Mouse (Mus musculus): ENCODE measurements around the gene 1110025L11Rik. TPM values are rescaled to one million over a fixed set of nuclear protein-coding genes. Genes with fewer than 3 reads are reported as not detected.
"Not testable (repeated sequence)": the region's sequence is repeated elsewhere in the genome, so short reads cannot be mapped to it uniquely, and the experiment has no call there.

1110025L11Rik gene
- polyA plus RNA-seq (2014; fragmentation: Nextera tagmentation; extraction: Ambion mirVana), result not detected in 2 replicates

GRCm38 (mm10) chr16:89063902-89064301 is at the start of gene 1110025L11Rik:
1110025L11Rik (minus strand) TSS chr16:89064002.
- not testable (repeated sequence) for ATAC-seq (ENCODE audit: insufficient number of reproducible peaks, low FRiP score, low TSS enrichment, low read depth); H3K27me3 ChIP-seq (ENCODE audit: control insufficient read depth, insufficient read depth, low read length); H3K4me1 ChIP-seq (ENCODE audit: control insufficient read depth, insufficient read depth, low read length); DNase-seq (ENCODE audit: low spot score); H3K4me2 ChIP-seq (ENCODE audit: low read depth, severe bottlenecking); H3K9me3 ChIP-seq (ENCODE audit: control insufficient read depth, low read length); H3K27ac ChIP-seq (replicated peaks; ENCODE audit: low read depth, low read length); H3K36me3 ChIP-seq (ENCODE audit: control insufficient read depth, insufficient read depth, low read length); H3K4me3 ChIP-seq (ENCODE audit: low read depth, low read length); H3K9ac ChIP-seq (ENCODE audit: low read length)
- WGBS, result no CpG with 5 or more reads among the region's 2 CpGs

GRCm38 (mm10) chr16:89071041-89071440 is 7.2 kb upstream of the 1110025L11Rik start:
- not testable (repeated sequence) for H3K36me3 ChIP-seq (ENCODE audit: control insufficient read depth, insufficient read depth, low read length); H3K4me1 ChIP-seq (ENCODE audit: control insufficient read depth, insufficient read depth, low read length); H3K9ac ChIP-seq (ENCODE audit: low read length); H3K27ac ChIP-seq (replicated peaks; ENCODE audit: low read depth, low read length); H3K9me3 ChIP-seq (ENCODE audit: control insufficient read depth, low read length); H3K4me2 ChIP-seq (ENCODE audit: low read depth, severe bottlenecking); H3K4me3 ChIP-seq (ENCODE audit: low read depth, low read length); H3K27me3 ChIP-seq (ENCODE audit: control insufficient read depth, insufficient read depth, low read length); ATAC-seq (ENCODE audit: insufficient number of reproducible peaks, low FRiP score, low TSS enrichment, low read depth)
- WGBS, result 62% methylated on average over 2 of the region's 2 CpGs
- peak; percentile 66 for DNase-seq (ENCODE audit: low spot score)

GRCm38 (mm10) chr16:89047783-89048182 is 16.0 kb downstream of the 1110025L11Rik start, which contains the start of gene Krtap6-5:
Krtap6-5 (minus strand) TSS chr16:89047883.
- Histone ChIP-seq H3K27ac (replicated peaks; ENCODE audit: low read depth, low read length) (no peak within 1 kb of the TSS), H3K9ac (ENCODE audit: low read length) (no peak within 1 kb of the TSS), H3K4me1 (ENCODE audit: control insufficient read depth, insufficient read depth, low read length) (no peaks in the 10 kb centered on the region), H3K27me3 (ENCODE audit: control insufficient read depth, insufficient read depth, low read length) (no peaks in the 10 kb centered on the region), H3K4me2 (ENCODE audit: low read depth, severe bottlenecking) (no peak within 1 kb of the TSS), H3K9me3 (ENCODE audit: control insufficient read depth, low read length) (no peaks in the 10 kb centered on the region), H3K36me3 (ENCODE audit: control insufficient read depth, insufficient read depth, low read length) (no peaks in the 10 kb centered on the region), H3K4me3 (ENCODE audit: low read depth, low read length) (no peak within 1 kb of the TSS)
- WGBS, result 87% methylated on average over 3 of the region's 3 CpGs
- no peak for ATAC-seq (ENCODE audit: insufficient number of reproducible peaks, low FRiP score, low TSS enrichment, low read depth)
- DNase-seq (ENCODE audit: low spot score), result no peak

- H3K4me1 ChIP-seq (ENCODE audit: control insufficient read depth, insufficient read depth, low read length); H3K27me3 ChIP-seq (ENCODE audit: control insufficient read depth, insufficient read depth, low read length); H3K27ac ChIP-seq (replicated peaks; ENCODE audit: low read depth, low read length); H3K9me3 ChIP-seq (ENCODE audit: control insufficient read depth, low read length); H3K9ac ChIP-seq (ENCODE audit: low read length); ATAC-seq (ENCODE audit: insufficient number of reproducible peaks, low FRiP score, low TSS enrichment, low read depth); DNase-seq (ENCODE audit: low spot score); H3K4me2 ChIP-seq (ENCODE audit: low read depth, severe bottlenecking); H3K36me3 ChIP-seq (ENCODE audit: control insufficient read depth, insufficient read depth, low read length); H3K4me3 ChIP-seq (ENCODE audit: low read depth, low read length): not testable (repeated sequence)
- WGBS, result 89% methylated on average over 2 of the region's 4 CpGs
These were observed 22.4 kb downstream of the 1110025L11Rik start, which contains the start of gene Gm10228 for GRCm38 (mm10) chr16:89041372-89041771. Gm10228 (minus strand) TSS chr16:89041472.

GRCm38 (mm10) chr16:89031399-89031798 is 32.4 kb downstream of the 1110025L11Rik start, which contains the start of gene Krtap6-1:
Krtap6-1 (plus strand) TSS chr16:89031699.
- not testable (repeated sequence) for ATAC-seq (ENCODE audit: insufficient number of reproducible peaks, low FRiP score, low TSS enrichment, low read depth); H3K4me1 ChIP-seq (ENCODE audit: control insufficient read depth, insufficient read depth, low read length); H3K9ac ChIP-seq (ENCODE audit: low read length); H3K4me2 ChIP-seq (ENCODE audit: low read depth, severe bottlenecking); H3K27ac ChIP-seq (replicated peaks; ENCODE audit: low read depth, low read length); H3K27me3 ChIP-seq (ENCODE audit: control insufficient read depth, insufficient read depth, low read length); H3K4me3 ChIP-seq (ENCODE audit: low read depth, low read length); DNase-seq (ENCODE audit: low spot score); H3K9me3 ChIP-seq (ENCODE audit: control insufficient read depth, low read length); H3K36me3 ChIP-seq (ENCODE audit: control insufficient read depth, insufficient read depth, low read length)
- WGBS, result 93% methylated on average over 3 of the region's 3 CpGs

GRCm38 (mm10) chr16:89014984-89015383 is 48.8 kb downstream of the 1110025L11Rik start, which contains the start of gene Gm10229:
Gm10229 (plus strand) TSS chr16:89015284.
- not testable (repeated sequence) for H3K27me3 ChIP-seq (ENCODE audit: control insufficient read depth, insufficient read depth, low read length); H3K4me1 ChIP-seq (ENCODE audit: control insufficient read depth, insufficient read depth, low read length); H3K9ac ChIP-seq (ENCODE audit: low read length); H3K4me3 ChIP-seq (ENCODE audit: low read depth, low read length); ATAC-seq (ENCODE audit: insufficient number of reproducible peaks, low FRiP score, low TSS enrichment, low read depth); H3K36me3 ChIP-seq (ENCODE audit: control insufficient read depth, insufficient read depth, low read length); H3K9me3 ChIP-seq (ENCODE audit: control insufficient read depth, low read length); H3K4me2 ChIP-seq (ENCODE audit: low read depth, severe bottlenecking); H3K27ac ChIP-seq (replicated peaks; ENCODE audit: low read depth, low read length); DNase-seq (ENCODE audit: low spot score)
- 96% methylated on average over 1 of the region's 3 CpGs for WGBS

- H3K4me2 ChIP-seq (ENCODE audit: low read depth, severe bottlenecking), result no peak overlapping the region
- no peaks in the 10 kb centered on the region for H3K4me1 ChIP-seq (ENCODE audit: control insufficient read depth, insufficient read depth, low read length)
- DNase-seq (ENCODE audit: low spot score) (no peak), ATAC-seq (ENCODE audit: insufficient number of reproducible peaks, low FRiP score, low TSS enrichment, low read depth) (no peak)
- no peaks in the 10 kb centered on the region for H3K27me3 ChIP-seq (ENCODE audit: control insufficient read depth, insufficient read depth, low read length)
- no peak overlapping the region for H3K9ac ChIP-seq (ENCODE audit: low read length)
- H3K36me3 ChIP-seq (ENCODE audit: control insufficient read depth, insufficient read depth, low read length), result no peaks in the 10 kb centered on the region
- 96% methylated on average over 3 of the region's 3 CpGs for WGBS
- no peaks in the 10 kb centered on the region for H3K9me3 ChIP-seq (ENCODE audit: control insufficient read depth, low read length)
- H3K27ac ChIP-seq (replicated peaks; ENCODE audit: low read depth, low read length), result no peak overlapping the region
- H3K4me3 ChIP-seq (ENCODE audit: low read depth, low read length), result no peak overlapping the region
These were observed 49.8 kb downstream of the 1110025L11Rik start for GRCm38 (mm10) chr16:89013973-89014372.
